Mouse (Mus musculus) bone marrow, adult 2 months (tissue): ENCODE measurements around the gene March10.

Experiments used
- CTCF ChIP-seq: fragments of 200-500 bp; IDR thresholded peaks from 2 replicates; pipeline ENCODE4 v1.5.1; 2011; ENCODE audit warnings: low read length, control low read depth; ENCODE audit not compliant: control insufficient read depth, insufficient read depth
- POLR2A ChIP-seq: fragments of 200-500 bp; IDR thresholded peaks from 2 replicates; pipeline ENCODE4 v1.6.1; 2011; ENCODE audit warnings: low read depth, mild to moderate bottlenecking, control low read depth, low read length, borderline replicate concordance; ENCODE audit not compliant: control insufficient read depth

DNA sequence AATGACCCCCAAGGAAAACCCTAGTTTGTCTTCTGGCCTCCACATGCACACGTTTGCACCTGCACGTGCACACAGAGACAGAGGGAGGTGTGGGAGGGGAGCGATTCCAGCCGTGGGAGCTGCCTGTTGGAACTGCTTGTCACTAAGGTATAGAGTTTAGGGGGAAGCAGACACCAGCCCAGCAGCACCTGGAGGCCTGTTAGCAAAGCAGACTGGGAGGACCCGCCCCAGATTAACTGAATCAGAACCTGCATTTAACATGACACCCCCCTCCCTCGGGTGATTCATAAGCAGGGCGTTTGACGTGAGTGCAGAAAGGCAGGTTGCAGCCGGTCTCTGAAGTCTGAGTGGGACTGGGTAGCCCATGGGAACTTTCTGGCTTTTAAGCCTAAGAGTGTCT lies 126.6 kb downstream of the March10 start:
- no peak for TF ChIP-seq CTCF
- no peak for TF ChIP-seq POLR2A
